Mouse (Mus musculus) neural tube, embryonic 12.5 days (tissue): ENCODE results near the gene Ints6. TPM values are rescaled to one million over a fixed set of nuclear protein-coding genes. Genes with fewer than 3 reads are reported as not detected.

Experiments
- ATAC-seq: fragments of 200-750 bp; cut with Nextera tagmentation; 2 replicates; pipeline ENCODE4 v1.8.0; 2017; ENCODE audit warnings: low read depth, mild to moderate bottlenecking, moderate TSS enrichment, moderate library complexity; ENCODE audit not compliant: low FRiP score
- H3K27ac ChIP-seq: fragments of 300-500 bp; sonication (generic); 2 replicates; pipeline ENCODE4 v1.5.1; 2016
- H3K27me3 ChIP-seq: fragments of 300-500 bp; sonication (generic); replicated peaks from 2 replicates; pipeline ENCODE4 v1.6.1; 2016; ENCODE audit warnings: mild to moderate bottlenecking
- H3K36me3 ChIP-seq: fragments of 300-500 bp; sonication (generic); 2 replicates; pipeline ENCODE4 v1.6.1; 2016; ENCODE audit warnings: mild to moderate bottlenecking
- H3K4me1 ChIP-seq: fragments of 300-500 bp; sonication (generic); 2 replicates; pipeline ENCODE4 v1.6.1; 2016
- H3K4me2 ChIP-seq: fragments of 300-500 bp; sonication (generic); replicated peaks from 2 replicates; pipeline ENCODE4 v1.6.1; 2016; ENCODE audit warnings: mild to moderate bottlenecking
- H3K4me3 ChIP-seq: fragments of 300-500 bp; sonication (generic); 2 replicates; pipeline ENCODE4 v1.5.1; 2016
- H3K9ac ChIP-seq: fragments of 300-500 bp; sonication (generic); 2 replicates; pipeline ENCODE4 v1.6.1; 2016; ENCODE audit warnings: mild to moderate bottlenecking
- H3K9me3 ChIP-seq: fragments of 300-500 bp; sonication (generic); 2 replicates; pipeline ENCODE4 v1.6.1; 2016; ENCODE audit warnings: mild to moderate bottlenecking
- WGBS: fragments of 180-500 bp; shearing (Covaris S2); methylation state at CpG from one replicate; pipeline ENCODE4 v1.1.7; 2016; 5-methylcytosine and 5-hydroxymethylcytosine counted together
- polyA plus RNA-seq: library from polyadenylated mRNA; unstranded; fragments of >200 nt; fragmentation: Nextera tagmentation; extraction: Ambion mirVana; gene quantifications from 2 replicates; pipeline ENCODE4 v1.2.1, GENCODE M21; 2016

The Ints6 gene
- polyA plus RNA-seq, 1 experiment from 2014 or later, result 28.1 TPM

GRCm38 (mm10) chr14:62733666-62734065 is 27.3 kb downstream of the Ints6 start:
- WGBS, result 89% methylated on average over 2 of the region's 2 CpGs

GRCm38 (mm10) chr14:62731902-62732301 is 29.1 kb downstream of the Ints6 start:
- H3K27me3 ChIP-seq, result no peaks in the 10 kb centered on the region
- WGBS, result 81% methylated on average over 1 of the region's 1 CpGs
- peaks cover 16% of the 10 kb centered on the region; the same call in 1 of the 2 replicates for H3K36me3 ChIP-seq
- ATAC-seq, result no peak
- H3K4me2 ChIP-seq, result no peak overlapping the region
- no peak overlapping the region for H3K27ac ChIP-seq
- H3K4me1 ChIP-seq, result no peaks in the 10 kb centered on the region
- no peak overlapping the region for H3K9ac ChIP-seq
- H3K4me3 ChIP-seq, result no peak overlapping the region
- H3K9me3 ChIP-seq, result no peaks in the 10 kb centered on the region

More at GRCm38 (mm10) chr14:62733666-62734065, 27.3 kb downstream of the Ints6 start:
- Histone ChIP-seq H3K9me3 (no peaks in the 10 kb centered on the region), H3K4me1 (no peaks in the 10 kb centered on the region), H3K4me3 (no peak overlapping the region), H3K27ac (no peak overlapping the region), H3K36me3 (peaks cover 16% of the 10 kb centered on the region; the same call in 1 of the 2 replicates), H3K9ac (no peak overlapping the region), H3K27me3 (no peaks in the 10 kb centered on the region), H3K4me2 (no peak overlapping the region)
- ATAC-seq, result no peak

GRCm38 (mm10) chr14:62724560-62724959 is 36.4 kb downstream of the Ints6 start:
- H3K9ac ChIP-seq, result no peak overlapping the region
- H3K27me3 ChIP-seq, result no peaks in the 10 kb centered on the region
- H3K9me3 ChIP-seq, result no peaks in the 10 kb centered on the region
- no peaks in the 10 kb centered on the region; the same call in 1 of the 2 replicates for H3K36me3 ChIP-seq
- no peak overlapping the region for H3K4me3 ChIP-seq
- no peak overlapping the region for H3K27ac ChIP-seq
- no peaks in the 10 kb centered on the region for H3K4me1 ChIP-seq
- no peak overlapping the region for H3K4me2 ChIP-seq
- ATAC-seq, result no peak

- Histone ChIP-seq H3K4me2 (no peak overlapping the region), H3K27me3 (no peaks in the 10 kb centered on the region), H3K9me3 (no peaks in the 10 kb centered on the region), H3K9ac (no peak overlapping the region), H3K4me1 (no peaks in the 10 kb centered on the region), H3K4me3 (no peak overlapping the region), H3K27ac (no peak overlapping the region), H3K36me3 (no peaks in the 10 kb centered on the region; the same call in 1 of the 2 replicates)
- ATAC-seq, result no peak
- 90% methylated on average over 1 of the region's 1 CpGs for WGBS
These were observed 39.3 kb downstream of the Ints6 start for GRCm38 (mm10) chr14:62721625-62722024.

- no peak for ATAC-seq
- H3K9me3 ChIP-seq, result no peaks in the 10 kb centered on the region
- H3K27ac ChIP-seq, result no peak overlapping the region
- WGBS, result 91% methylated on average over 2 of the region's 2 CpGs
- no peak overlapping the region for H3K4me2 ChIP-seq
- no peaks in the 10 kb centered on the region for H3K4me1 ChIP-seq
- H3K4me3 ChIP-seq, result no peak overlapping the region
- H3K9ac ChIP-seq, result no peak overlapping the region
- no peaks in the 10 kb centered on the region for H3K27me3 ChIP-seq
- peaks cover 11% of the 10 kb centered on the region for H3K36me3 ChIP-seq
These were observed 42.8 kb downstream of the Ints6 start for GRCm38 (mm10) chr14:62718161-62718560.

- Histone ChIP-seq H3K36me3 (no peaks in the 10 kb centered on the region), H3K4me2 (no peak overlapping the region), H3K27ac (no peak overlapping the region), H3K27me3 (no peaks in the 10 kb centered on the region), H3K4me1 (no peaks in the 10 kb centered on the region), H3K9me3 (no peaks in the 10 kb centered on the region), H3K4me3 (no peak overlapping the region), H3K9ac (no peak overlapping the region)
- ATAC-seq, result no peak
- whole genome bisulfite sequencing, result 88% methylated on average over 3 of the region's 3 CpGs
These were observed 87.3 kb downstream of the Ints6 start for GRCm38 (mm10) chr14:62673646-62674045.

- Histone ChIP-seq H3K4me3 (no peak overlapping the region), H3K9ac (no peak overlapping the region), H3K27ac (no peak overlapping the region), H3K36me3 (no peaks in the 10 kb centered on the region), H3K4me1 (no peaks in the 10 kb centered on the region), H3K27me3 (no peaks in the 10 kb centered on the region), H3K4me2 (no peak overlapping the region), H3K9me3 (no peaks in the 10 kb centered on the region)
- no peak for ATAC-seq
- WGBS, result 45% methylated on average over 9 of the region's 9 CpGs
These were observed 95.8 kb downstream of the Ints6 start for GRCm38 (mm10) chr14:62664976-62665673.

GRCm38 (mm10) chr14:62663367-62663766 is 97.6 kb downstream of the Ints6 start, which contains the start of gene Serpine3:
Gene Serpine3, plus strand, starts transcription at chr14:62663667.
- Histone ChIP-seq H3K36me3 (no peaks in the 10 kb centered on the region), H3K4me3 (no peak within 1 kb of the TSS), H3K27me3 (no peaks in the 10 kb centered on the region), H3K27ac (no peak within 1 kb of the TSS), H3K4me1 (no peaks in the 10 kb centered on the region), H3K9ac (no peak within 1 kb of the TSS), H3K4me2 (no peak within 1 kb of the TSS), H3K9me3 (no peaks in the 10 kb centered on the region)
- ATAC-seq, result no peak
- 81% methylated on average over 8 of the region's 8 CpGs for WGBS

- Histone ChIP-seq H3K36me3 (no peaks in the 10 kb centered on the region), H3K9me3 (no peaks in the 10 kb centered on the region), H3K4me3 (no peak overlapping the region), H3K4me2 (no peak overlapping the region), H3K4me1 (no peaks in the 10 kb centered on the region), H3K27me3 (no peaks in the 10 kb centered on the region), H3K9ac (no peak overlapping the region), H3K27ac (no peak overlapping the region)
- WGBS, result 85% methylated on average over 6 of the region's 6 CpGs
- ATAC-seq, result no peak
These were observed 98.6 kb downstream of the Ints6 start for GRCm38 (mm10) chr14:62662381-62662780.

GRCm38 (mm10) chr14:62657469-62657868 is 103.5 kb downstream of the Ints6 start:
- no peak for ATAC-seq
- Histone ChIP-seq H3K9me3 (no peaks in the 10 kb centered on the region), H3K27ac (no peak overlapping the region), H3K9ac (no peak overlapping the region), H3K36me3 (no peaks in the 10 kb centered on the region), H3K27me3 (no peaks in the 10 kb centered on the region), H3K4me3 (no peak overlapping the region), H3K4me1 (no peaks in the 10 kb centered on the region), H3K4me2 (no peak overlapping the region)
- WGBS, result 81% methylated on average over 3 of the region's 3 CpGs

- 81% methylated on average over 7 of the region's 7 CpGs for WGBS
- H3K27me3 ChIP-seq, result no peaks in the 10 kb centered on the region
- H3K4me2 ChIP-seq, result no peak overlapping the region
- no peak overlapping the region for H3K9ac ChIP-seq
- H3K4me1 ChIP-seq, result no peaks in the 10 kb centered on the region
- no peaks in the 10 kb centered on the region for H3K9me3 ChIP-seq
- H3K27ac ChIP-seq, result no peak overlapping the region
- ATAC-seq, result no peak
- H3K36me3 ChIP-seq, result no peaks in the 10 kb centered on the region
- H3K4me3 ChIP-seq, result no peak overlapping the region
These were observed 105.0 kb downstream of the Ints6 start for GRCm38 (mm10) chr14:62655996-62656395.

GRCm38 (mm10) chr14:62651771-62652170 is 109.2 kb downstream of the Ints6 start:
- Histone ChIP-seq H3K9ac (no peak overlapping the region), H3K4me1 (no peaks in the 10 kb centered on the region), H3K9me3 (no peaks in the 10 kb centered on the region), H3K27me3 (no peaks in the 10 kb centered on the region), H3K4me2 (no peak overlapping the region), H3K36me3 (no peaks in the 10 kb centered on the region), H3K4me3 (no peak overlapping the region), H3K27ac (no peak overlapping the region)
- 87% methylated on average over 3 of the region's 3 CpGs for WGBS
- no peak for ATAC-seq

- H3K9ac ChIP-seq, result no peak overlapping the region
- WGBS, result 72% methylated on average over 3 of the region's 3 CpGs
- H3K36me3 ChIP-seq, result no peaks in the 10 kb centered on the region
- no peaks in the 10 kb centered on the region for H3K4me1 ChIP-seq
- H3K9me3 ChIP-seq, result no peaks in the 10 kb centered on the region
- ATAC-seq, result no peak
- H3K27ac ChIP-seq, result no peak overlapping the region
- no peaks in the 10 kb centered on the region for H3K27me3 ChIP-seq
- H3K4me3 ChIP-seq, result no peak overlapping the region
- H3K4me2 ChIP-seq, result no peak overlapping the region
These were observed 110.6 kb downstream of the Ints6 start for GRCm38 (mm10) chr14:62650376-62650775.
